Mouse (Mus musculus) intestine, embryonic 16.5 days (tissue): ENCODE results near the gene Asl. TPM values are rescaled to one million over a fixed set of nuclear protein-coding genes. Genes with fewer than 3 reads are reported as not detected.

Experiments
- ATAC-seq: fragments of 200-750 bp; cut with Nextera tagmentation; 2 replicates; pipeline ENCODE4 v1.8.0; 2017; ENCODE audit warnings: moderate TSS enrichment, moderate library complexity
- H3K27ac ChIP-seq: fragments of 300-500 bp; sonication (generic); 2 replicates; pipeline ENCODE4 v1.5.1; 2014; ENCODE audit warnings: mild to moderate bottlenecking, low read length
- H3K27me3 ChIP-seq: fragments of 300-500 bp; sonication (generic); replicated peaks from 2 replicates; pipeline ENCODE4 v1.6.1; 2014; ENCODE audit warnings: low read length, control low read depth, mixed read lengths; ENCODE audit not compliant: control insufficient read depth, insufficient read depth
- H3K36me3 ChIP-seq: fragments of 300-500 bp; sonication (generic); 2 replicates; pipeline ENCODE4 v1.6.1; 2014; ENCODE audit warnings: low read length, control low read depth; ENCODE audit not compliant: control insufficient read depth, insufficient read depth
- H3K4me1 ChIP-seq: fragments of 300-500 bp; sonication (generic); 2 replicates; pipeline ENCODE4 v1.6.1; 2014; ENCODE audit warnings: low read length, control low read depth, mixed read lengths; ENCODE audit not compliant: control insufficient read depth, insufficient read depth
- H3K4me2 ChIP-seq: fragments of 300-500 bp; sonication (generic); 2 replicates; pipeline ENCODE4 v1.6.1; 2014; ENCODE audit warnings: low read depth, low read length, control low read depth
- H3K4me3 ChIP-seq: fragments of 300-500 bp; sonication (generic); 2 replicates; pipeline ENCODE4 v1.5.1; 2014; ENCODE audit warnings: mild to moderate bottlenecking, low read length
- H3K9ac ChIP-seq: fragments of 300-500 bp; sonication (generic); 2 replicates; pipeline ENCODE4 v1.6.1; 2014; ENCODE audit warnings: low read depth, low read length
- H3K9me3 ChIP-seq: fragments of 300-500 bp; sonication (generic); 2 replicates; pipeline ENCODE4 v1.6.1; 2016; ENCODE audit warnings: low read length, control low read depth; ENCODE audit not compliant: control insufficient read depth
- whole genome bisulfite sequencing: fragments of 180-500 bp; shearing (Covaris S2); extraction: QIAGEN DNeasy Blood & Tissue Kit; methylation state at CpG from one replicate; pipeline ENCODE4 v1.1.7; 2014; 5-methylcytosine and 5-hydroxymethylcytosine counted together
- polyA plus RNA-seq: library from polyadenylated mRNA; unstranded; fragments of >200 nt; fragmentation: Nextera tagmentation; extraction: Ambion mirVana; gene quantifications from 2 replicates; pipeline ENCODE4 v1.2.1, GENCODE M21; 2015

Gene Asl
- polyA plus RNA-seq, 1 experiment from 2014 or later: 74.1 TPM

- no peaks in the 10 kb centered on the region; the same call in 1 of the 2 replicates for H3K36me3 ChIP-seq
- ATAC-seq: no peak
- peak overlapping the region; percentile 68 for H3K4me2 ChIP-seq
- H3K27me3 ChIP-seq: no peaks in the 10 kb centered on the region
- H3K27ac ChIP-seq: peak overlapping the region; percentile 88
- peaks cover 8% of the 10 kb centered on the region for H3K4me1 ChIP-seq
- 50% methylated on average over 5 of the region's 5 CpGs for WGBS
- no peaks in the 10 kb centered on the region; the same call in 1 of the 2 replicates for H3K9me3 ChIP-seq
- H3K4me3 ChIP-seq: peak overlapping the region; percentile 68
- H3K9ac ChIP-seq: peak overlapping the region; percentile 79
These were observed 27.6 kb downstream of the Asl start for GRCm38 (mm10) chr5:130001356-130001987.

- H3K36me3 ChIP-seq: no peaks in the 10 kb centered on the region; the same call in 1 of the 2 replicates
- WGBS: 68% methylated on average over 12 of the region's 12 CpGs
- peaks cover 8% of the 10 kb centered on the region for H3K4me1 ChIP-seq
- H3K27ac ChIP-seq: 0 out of 2 replicates have a peak overlapping the region, but pooled peaks have one; percentile 88
- no peaks in the 10 kb centered on the region for H3K27me3 ChIP-seq
- no peak overlapping the region for H3K9ac ChIP-seq
- H3K4me2 ChIP-seq: peak overlapping the region; percentile 68
- peak; percentile 12; the same call in 1 of the 2 replicates for ATAC-seq
- no peaks in the 10 kb centered on the region; the same call in 1 of the 2 replicates for H3K9me3 ChIP-seq
- H3K4me3 ChIP-seq: no peak overlapping the region
These were observed 28.3 kb downstream of the Asl start for GRCm38 (mm10) chr5:130000735-130001134.

GRCm38 (mm10) chr5:129999097-129999496 lies 29.9 kb downstream of the Asl start:
- no peak overlapping the region for H3K27ac ChIP-seq
- H3K4me3 ChIP-seq: no peak overlapping the region
- peaks cover 4% of the 10 kb centered on the region; the same call in 1 of the 2 replicates for H3K36me3 ChIP-seq
- H3K9ac ChIP-seq: no peak overlapping the region
- peaks cover 8% of the 10 kb centered on the region for H3K4me1 ChIP-seq
- H3K4me2 ChIP-seq: no peak overlapping the region
- ATAC-seq: no peak
- no peaks in the 10 kb centered on the region for H3K27me3 ChIP-seq
- no peaks in the 10 kb centered on the region for H3K9me3 ChIP-seq
- WGBS: 32% methylated on average over 4 of the region's 4 CpGs

GRCm38 (mm10) chr5:129997700-129998099 lies 31.3 kb downstream of the Asl start:
- Histone ChIP-seq H3K4me1 (0 out of 2 replicates have a peak, but pooled peaks cover 2% of the 10 kb centered on the region), H3K4me3 (no peak overlapping the region), H3K27me3 (no peaks in the 10 kb centered on the region), H3K9me3 (no peaks in the 10 kb centered on the region), H3K36me3 (peaks cover 4% of the 10 kb centered on the region; the same call in 1 of the 2 replicates), H3K9ac (no peak overlapping the region), H3K4me2 (no peak overlapping the region), H3K27ac (no peak overlapping the region)
- 69% methylated on average over 19 of the region's 19 CpGs for WGBS
- ATAC-seq: no peak

- H3K4me3 ChIP-seq: no peak overlapping the region
- peaks cover 4% of the 10 kb centered on the region; the same call in 1 of the 2 replicates for H3K36me3 ChIP-seq
- H3K4me1 ChIP-seq: no peaks in the 10 kb centered on the region
- H3K4me2 ChIP-seq: no peak overlapping the region
- no peak overlapping the region for H3K9ac ChIP-seq
- H3K27me3 ChIP-seq: no peaks in the 10 kb centered on the region
- no peaks in the 10 kb centered on the region for H3K9me3 ChIP-seq
- H3K27ac ChIP-seq: no peak overlapping the region
- 90% methylated on average over 7 of the region's 7 CpGs for WGBS
- no peak for ATAC-seq
These were observed 34.1 kb downstream of the Asl start for GRCm38 (mm10) chr5:129994989-129995388.

- Histone ChIP-seq H3K36me3 (peaks cover 7% of the 10 kb centered on the region; the same call in 1 of the 2 replicates), H3K27ac (no peak overlapping the region), H3K9ac (no peak overlapping the region), H3K27me3 (no peaks in the 10 kb centered on the region), H3K4me1 (no peaks in the 10 kb centered on the region), H3K9me3 (no peaks in the 10 kb centered on the region), H3K4me2 (no peak overlapping the region), H3K4me3 (no peak overlapping the region)
- no peak for ATAC-seq
- WGBS: 88% methylated on average over 14 of the region's 14 CpGs
These were observed 35.7 kb downstream of the Asl start for GRCm38 (mm10) chr5:129993374-129993773.

GRCm38 (mm10) chr5:129991898-129992297 lies 37.1 kb downstream of the Asl start:
- Histone ChIP-seq H3K9me3 (no peaks in the 10 kb centered on the region), H3K4me1 (no peaks in the 10 kb centered on the region), H3K9ac (no peak overlapping the region), H3K4me3 (no peak overlapping the region), H3K4me2 (no peak overlapping the region), H3K27ac (no peak overlapping the region), H3K36me3 (peaks cover 7% of the 10 kb centered on the region; the same call in 1 of the 2 replicates), H3K27me3 (no peaks in the 10 kb centered on the region)
- WGBS: 91% methylated on average over 5 of the region's 5 CpGs
- peak; percentile 62; the same call in 1 of the 2 replicates for ATAC-seq

GRCm38 (mm10) chr5:129989376-129989775 lies 39.7 kb downstream of the Asl start:
- no peak overlapping the region for H3K4me2 ChIP-seq
- H3K36me3 ChIP-seq: peaks cover 3% of the 10 kb centered on the region; the same call in 1 of the 2 replicates
- H3K4me3 ChIP-seq: no peak overlapping the region
- WGBS: 84% methylated on average over 13 of the region's 13 CpGs
- H3K4me1 ChIP-seq: no peaks in the 10 kb centered on the region
- no peaks in the 10 kb centered on the region for H3K27me3 ChIP-seq
- H3K9me3 ChIP-seq: no peaks in the 10 kb centered on the region
- H3K27ac ChIP-seq: no peak overlapping the region
- no peak overlapping the region for H3K9ac ChIP-seq
- no peak for ATAC-seq

- Histone ChIP-seq H3K9me3 (no peaks in the 10 kb centered on the region), H3K9ac (no peak overlapping the region), H3K27ac (no peak overlapping the region; the same call in 1 of the 2 replicates), H3K4me1 (no peaks in the 10 kb centered on the region; the same call in 1 of the 2 replicates), H3K36me3 (no peaks in the 10 kb centered on the region; the same call in 1 of the 2 replicates), H3K27me3 (no peaks in the 10 kb centered on the region), H3K4me2 (no peak overlapping the region), H3K4me3 (no peak overlapping the region)
- no peak for ATAC-seq
- WGBS: 56% methylated on average over 3 of the region's 3 CpGs
These were observed 48.8 kb downstream of the Asl start for GRCm38 (mm10) chr5:129980216-129980615.
